Mouse (Mus musculus): ENCODE measurements around the gene Apoc2.

GRCm38 (mm10) chr7:19691873-19692865, 14.4 kb upstream of the Apoc2 start, which contains the start of gene Apoc1:
- no peak for TF ChIP-seq POLR2A (IDR thresholded peaks at IDR 0.05; ENCODE audit: low read depth, low read length)
- no peak for TF ChIP-seq CTCF (IDR thresholded peaks at IDR 0.05; ENCODE audit: extremely low read depth, insufficient read depth, insufficient read length, insufficient replicate concordance)

Measured in spleen, adult 2 months (tissue).